Mouse (Mus musculus) heart, postnatal 14 days (tissue): Measurements from ENCODE around the gene Pcyt1a. TPM values are rescaled to one million over a fixed set of nuclear protein-coding genes. Genes with fewer than 3 reads are reported as not detected.
"Not testable (repeated sequence)": the region's sequence is repeated elsewhere in the genome, so short reads cannot be mapped to it uniquely, and the experiment has no call there.

Experiments
- DNase-seq, 2 experiments: peaks; one replicate each; pipeline ENCODE4 v3.0.0; 2021 to 2022
- intact Hi-C: fragments of 180-260 bp; cut with DNase I; formaldehyde crosslinking; loops from one replicate; pipeline ENCODE4 v1.15.1; 2025
- total RNA-seq, 2 experiments: library from RNA; stranded (reverse); gene quantifications; 2 replicates each; pipeline ENCODE4 v1.2.3; 2021

Pcyt1a gene
- total RNA-seq, 2 experiments from 2014 or later, result 106 to 108 TPM

DNA sequence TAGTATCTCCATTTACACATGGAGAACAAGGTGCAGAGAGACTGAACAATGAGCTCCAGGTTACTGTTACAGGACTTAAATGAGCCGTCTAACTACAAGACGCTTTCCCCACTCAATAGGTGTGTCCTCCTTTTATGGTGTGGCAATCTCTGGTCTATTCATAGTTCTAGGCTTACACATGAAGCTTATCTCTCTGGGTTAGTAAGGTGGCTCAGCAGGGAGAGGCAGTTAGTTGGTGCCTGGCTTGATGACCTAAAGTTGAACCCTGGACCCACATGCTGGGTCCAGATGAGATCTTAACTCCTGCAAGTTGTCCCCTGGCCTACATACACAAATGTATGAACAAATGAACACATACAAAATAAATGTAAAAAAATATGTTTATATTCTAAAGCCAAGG, 32.7 kb downstream of the Pcyt1a start:
- no peak for DNase-seq
- intact Hi-C loops, result loop anchor here (10.0 kb wide), 1 partner anchor 189 kb away; the partner anchor contains the start of genes Rnf168 and Smco1

DNA sequence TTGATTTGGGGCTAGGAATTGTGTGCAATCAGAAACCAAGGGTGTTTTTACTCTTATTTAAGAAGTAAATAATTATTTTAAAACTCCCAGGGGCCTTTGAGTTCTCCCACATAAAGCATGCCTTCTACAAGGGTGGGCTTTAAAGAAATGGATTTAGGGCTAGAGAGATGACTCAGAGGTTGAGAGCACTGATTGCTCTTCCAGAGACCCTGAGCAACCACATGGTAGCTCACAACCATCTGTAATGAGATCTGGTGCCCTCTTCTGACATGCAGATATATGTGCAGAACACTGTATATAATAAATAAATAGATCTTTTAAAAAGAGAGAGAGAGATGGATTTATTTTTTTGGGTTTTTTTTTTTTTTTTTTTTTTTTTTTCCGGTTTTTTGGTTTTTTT, 34.2 kb downstream of the Pcyt1a start:
- intact Hi-C loops, result loop anchor here (10.0 kb wide), 1 partner anchor 190 kb away; the partner anchor contains the start of genes Rnf168 and Smco1
- no peak for DNase-seq

DNA sequence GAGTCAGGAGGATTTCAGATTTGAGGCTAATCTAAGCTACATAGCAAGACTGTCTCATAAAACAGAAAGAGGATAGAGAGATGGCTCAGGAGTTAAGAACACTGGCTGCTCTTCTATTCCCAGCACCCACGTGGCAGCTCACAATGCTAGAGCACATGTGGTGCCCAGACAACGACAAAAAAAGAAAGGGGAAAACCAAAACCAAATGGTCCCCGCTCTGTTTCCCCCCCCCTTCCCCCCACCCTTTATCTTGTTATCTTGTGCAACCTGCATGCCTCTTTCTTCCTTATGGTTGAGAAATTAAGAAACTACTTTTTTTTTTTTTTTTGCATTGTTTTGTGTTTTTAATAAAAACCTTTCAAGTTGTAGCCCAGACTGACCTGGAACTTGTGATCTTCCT, 37.8 kb downstream of the Pcyt1a start:
- DNase-seq, result no peak
- intact Hi-C loops, result loop anchor here (10.0 kb wide), 1 partner anchor 194 kb away; the partner anchor contains the start of genes Rnf168 and Smco1

DNA sequence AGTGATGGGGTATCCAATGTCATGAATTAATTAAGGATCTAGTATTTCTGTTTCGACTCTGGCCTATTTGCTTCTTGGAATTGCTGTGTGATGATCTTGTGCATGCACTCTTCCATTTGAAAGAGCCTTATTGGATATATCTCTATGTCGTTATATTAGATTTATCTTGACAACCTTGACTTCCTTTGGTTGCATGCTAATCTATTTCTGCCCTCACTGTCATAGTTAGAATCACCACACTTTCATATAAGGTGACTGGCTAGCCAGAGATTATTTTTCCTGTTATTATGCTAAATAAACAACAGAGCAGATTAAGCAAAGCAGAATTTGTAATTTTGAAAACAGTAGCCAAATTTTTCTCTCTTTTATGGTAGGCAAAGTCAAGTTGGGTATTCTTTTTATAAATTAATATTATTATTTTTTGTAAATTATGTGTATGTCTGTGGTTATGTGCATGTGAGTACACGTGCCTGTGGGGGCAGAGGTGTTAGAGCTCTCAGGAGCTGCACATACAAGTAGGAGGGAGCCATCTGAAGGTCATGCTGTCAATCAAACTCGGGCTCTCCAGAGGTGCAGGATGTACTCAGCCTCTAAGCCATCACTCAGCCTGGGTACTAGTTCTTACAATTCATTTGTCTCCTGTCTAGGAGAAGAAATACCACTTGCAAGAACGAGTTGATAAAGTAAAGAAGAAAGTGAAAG, 38.8 kb downstream of the Pcyt1a start:
- no peak for DNase-seq
- intact Hi-C loops, result loop anchor here (10.0 kb wide), 1 partner anchor 195 kb away; the partner anchor contains the start of genes Rnf168 and Smco1

DNA sequence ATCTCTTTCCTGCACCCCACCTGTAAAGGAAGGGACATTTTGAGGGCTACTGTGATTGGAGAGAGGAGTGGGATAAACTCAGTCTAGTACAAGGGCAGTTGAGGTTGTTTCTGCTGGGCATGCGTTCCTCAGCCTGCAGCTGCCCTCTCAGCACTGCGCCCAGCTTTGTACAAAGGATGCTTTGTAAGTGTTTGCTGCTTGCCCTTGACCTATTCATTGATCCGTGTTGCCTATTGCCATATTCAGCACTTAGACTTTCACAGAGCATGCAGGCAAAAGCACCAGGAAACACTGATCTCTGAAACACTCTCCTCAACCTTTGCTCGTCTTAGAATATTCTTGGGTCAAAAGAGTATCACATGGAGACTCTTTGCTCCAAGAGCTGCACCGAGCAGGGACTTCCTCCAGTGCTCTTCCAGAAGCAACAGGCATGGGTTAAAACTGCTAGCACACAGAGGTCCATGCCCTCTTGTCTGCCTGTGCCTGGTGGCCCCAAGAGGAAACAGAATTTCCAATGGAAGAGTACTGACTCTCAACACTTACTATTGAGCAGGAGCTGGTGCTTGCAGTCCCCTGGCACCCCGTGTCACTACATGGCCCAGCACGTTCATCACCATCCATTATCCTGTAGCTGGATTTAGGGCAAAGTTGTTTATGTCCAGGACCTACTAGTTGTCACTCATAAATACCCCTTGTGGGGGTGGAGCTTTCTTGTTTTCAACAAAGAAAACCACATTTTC, 41.7 kb downstream of the Pcyt1a start:
- no peak for DNase-seq
- intact Hi-C loops, result no loop called here

DNA sequence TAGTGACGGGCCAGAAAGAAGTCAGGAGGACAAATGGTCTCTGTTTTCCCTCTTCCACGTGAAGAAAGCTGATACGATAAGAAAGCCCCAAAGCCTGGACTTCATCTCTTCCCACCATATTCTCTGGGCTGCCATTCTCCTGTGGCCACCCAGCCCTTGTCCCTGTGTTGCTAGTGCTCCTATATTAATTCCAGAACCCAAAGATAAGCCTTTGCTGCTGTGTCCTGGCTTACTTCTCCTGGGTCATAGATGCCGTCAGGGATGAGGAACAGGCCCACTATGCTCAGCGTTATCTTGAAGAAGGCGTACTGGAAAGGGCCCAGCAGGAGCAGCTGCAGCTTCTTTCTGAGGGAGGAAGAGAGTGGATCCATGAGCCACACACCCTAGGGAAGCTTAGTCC, 46.6 kb downstream of the Pcyt1a start:
- intact Hi-C loops, result no loop called here
- peak in 1 of 2 experiments; percentile 31 for DNase-seq

DNA sequence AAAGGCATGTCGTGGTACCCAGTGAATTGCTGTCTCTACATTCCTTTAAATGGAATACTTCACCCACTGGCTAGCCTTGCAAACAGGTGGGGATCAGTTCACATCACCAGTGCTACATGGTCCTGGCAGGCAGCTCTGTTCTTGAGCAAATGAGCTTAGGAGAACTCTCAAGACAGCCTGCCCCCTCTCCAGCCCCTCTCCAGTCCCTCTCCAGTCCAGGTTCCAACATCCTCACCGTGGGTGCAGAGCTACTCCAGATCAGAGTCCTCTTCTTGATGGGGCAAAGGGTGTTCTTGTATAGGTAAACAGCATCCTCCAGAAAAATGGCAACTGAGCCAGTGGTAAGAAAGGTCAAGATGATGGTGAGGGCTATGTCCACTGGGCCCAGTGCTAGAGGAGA, 48.7 kb downstream of the Pcyt1a start:
- DNase-seq, result no peak
- intact Hi-C loops, result no loop called here

DNA sequence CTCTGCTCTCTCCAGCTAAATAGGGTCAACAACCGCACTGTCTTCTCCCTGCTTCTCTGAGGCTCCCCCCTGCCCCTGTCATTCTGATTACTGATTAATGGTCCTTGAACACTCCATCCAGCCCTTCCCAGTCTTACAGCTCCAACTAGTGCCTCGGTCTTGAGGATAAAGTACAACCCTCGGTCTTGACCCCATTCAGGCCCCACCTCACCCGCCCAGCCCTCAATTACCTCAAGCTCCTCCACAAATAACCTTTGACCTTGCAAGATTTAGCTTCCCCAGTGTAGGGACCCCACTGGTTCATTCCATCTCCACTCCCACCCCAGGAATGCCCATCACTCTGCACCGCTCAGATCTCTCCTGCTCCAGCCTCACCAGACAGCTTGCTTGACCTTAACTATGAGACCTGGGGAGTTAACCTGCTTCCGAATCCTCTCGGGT, 53.7 kb downstream of the Pcyt1a start:
- intact Hi-C loops, result no loop called here
- no peak for DNase-seq

DNA sequence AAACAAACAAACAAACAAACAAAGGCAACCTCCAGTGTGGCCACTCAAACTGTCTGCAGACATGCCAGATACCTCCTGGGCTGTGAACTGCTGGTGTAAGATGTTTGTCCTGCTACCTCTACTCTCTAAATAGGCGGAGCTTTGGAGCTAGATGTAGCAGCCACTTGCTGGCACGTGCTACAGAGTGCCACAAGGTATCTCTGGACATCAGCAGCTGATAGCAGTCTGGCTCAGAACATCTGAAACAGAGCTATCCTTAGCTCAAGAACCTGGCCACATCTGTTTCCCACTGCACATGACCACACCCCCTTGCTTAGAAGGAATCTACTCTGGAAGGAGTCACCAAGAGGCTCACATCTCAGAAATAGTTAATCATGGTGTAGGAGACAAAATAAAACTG, 54.5 kb downstream of the Pcyt1a start:
- intact Hi-C loops, result no loop called here

DNA sequence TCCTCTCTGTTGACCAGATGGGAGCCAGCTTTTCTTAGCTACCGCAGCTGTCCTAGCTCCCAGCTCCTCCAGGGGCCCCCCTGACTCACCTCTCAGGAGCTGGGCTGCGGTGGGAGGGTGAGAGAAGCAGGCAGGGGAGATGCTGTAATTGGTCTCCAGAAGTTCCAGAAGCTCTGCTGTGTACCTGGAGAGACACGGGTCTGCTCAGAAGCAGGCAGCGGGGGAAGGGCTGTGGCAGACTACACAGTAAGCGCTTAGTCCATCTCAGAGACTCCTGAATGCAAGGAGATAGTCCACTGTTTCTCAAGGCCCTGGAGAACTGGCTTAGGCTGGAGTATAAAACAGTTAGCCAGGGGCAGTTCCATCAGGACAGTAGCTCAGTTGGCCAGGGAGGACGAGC, 55.3 kb downstream of the Pcyt1a start:
- DNase-seq, result no peak
- intact Hi-C loops, result no loop called here

More for the DNA sequence above, 54.5 kb downstream of the Pcyt1a start:
- no peak for DNase-seq

DNA sequence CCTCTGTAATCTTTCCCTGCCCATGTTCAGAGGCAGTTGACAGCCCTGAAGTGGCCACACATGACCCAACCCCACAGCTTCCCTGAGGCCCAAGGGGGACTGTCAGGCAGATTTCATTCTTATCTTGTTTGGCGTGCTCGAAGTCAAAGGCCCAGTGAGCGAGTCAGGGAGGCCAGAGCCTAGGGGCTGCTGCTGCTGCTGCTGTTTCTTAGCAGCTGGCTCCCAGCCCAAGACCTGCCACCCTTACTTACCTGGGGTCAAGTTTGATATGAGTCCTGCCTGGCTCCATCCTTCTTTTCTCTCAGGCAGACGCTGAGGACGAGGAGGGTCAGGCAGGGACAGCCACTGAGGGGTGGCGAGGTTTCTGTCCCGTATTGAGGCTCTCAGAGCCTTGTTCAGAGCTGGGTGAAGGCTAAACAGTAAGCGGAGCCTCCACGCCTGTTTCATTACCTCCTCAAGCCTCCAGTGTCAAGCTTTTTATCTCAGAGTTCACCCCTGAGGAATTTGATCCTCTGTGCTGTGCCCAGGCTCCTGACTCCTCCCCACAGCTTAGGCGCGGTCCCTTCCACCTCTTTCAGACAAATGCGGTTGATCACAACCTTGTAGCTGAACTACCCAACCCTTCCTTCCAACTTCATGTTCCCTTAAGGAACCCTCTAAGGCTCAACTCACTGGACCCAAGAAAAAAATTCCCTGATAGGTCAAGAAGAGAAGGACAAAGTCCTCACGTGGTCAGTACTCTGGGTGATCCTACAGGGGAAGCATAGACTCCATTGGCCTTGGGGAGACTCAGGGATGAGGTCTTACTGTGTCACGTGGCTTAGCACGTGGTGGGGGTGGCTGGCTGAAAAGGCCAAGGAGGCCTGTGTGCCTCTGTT, 56.8 kb downstream of the Pcyt1a start, which contains the start of gene Slc51a:
Gene Slc51a, minus strand, starts transcription at position 646 of the 878 bp plus-strand sequence.
- intact Hi-C loops, result no loop called here
- peak in 1 of 2 experiments; percentile 22 for DNase-seq

DNA sequence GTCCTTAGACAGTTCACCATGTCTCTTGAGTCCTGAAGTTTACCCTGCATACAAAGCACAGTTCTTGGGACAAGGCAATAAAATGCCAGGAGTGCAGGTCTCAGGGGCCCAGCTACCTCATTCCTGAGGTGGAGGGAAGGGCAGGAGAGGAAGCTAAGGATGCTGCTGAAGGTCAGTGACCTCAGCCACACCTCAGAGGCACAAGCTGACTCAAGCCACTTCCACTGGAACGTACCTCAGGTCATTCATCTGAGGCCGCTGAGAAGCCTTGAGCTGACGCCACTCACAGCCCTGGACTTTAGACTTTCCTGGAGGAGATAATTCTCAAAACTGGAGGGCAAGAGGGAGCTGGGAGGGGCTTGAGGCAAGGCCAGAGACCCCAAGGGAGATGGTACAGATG, 58.2 kb downstream of the Pcyt1a start:
- intact Hi-C loops, result no loop called here
- DNase-seq, result no peak

DNA sequence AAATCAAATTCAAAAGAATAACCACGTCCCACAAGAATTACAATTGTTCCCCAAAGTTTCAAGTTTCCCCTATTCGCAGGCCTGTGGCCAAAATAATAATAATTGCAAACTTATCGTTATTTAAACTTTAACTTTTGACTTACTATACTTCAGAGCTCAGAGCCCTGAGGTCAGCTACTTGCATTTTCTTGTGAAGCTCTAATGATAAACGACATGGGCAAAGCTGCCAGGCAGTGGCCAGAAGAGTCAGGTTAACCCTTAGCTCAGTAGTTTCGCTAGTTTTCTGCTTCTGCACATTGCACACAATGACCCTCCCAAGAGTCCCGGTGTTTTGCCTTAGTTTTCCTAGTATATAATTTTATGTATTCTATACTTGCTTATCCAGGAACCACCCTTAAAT, 63.6 kb downstream of the Pcyt1a start:
- DNase-seq, intact Hi-C loops: not testable (repeated sequence)

DNA sequence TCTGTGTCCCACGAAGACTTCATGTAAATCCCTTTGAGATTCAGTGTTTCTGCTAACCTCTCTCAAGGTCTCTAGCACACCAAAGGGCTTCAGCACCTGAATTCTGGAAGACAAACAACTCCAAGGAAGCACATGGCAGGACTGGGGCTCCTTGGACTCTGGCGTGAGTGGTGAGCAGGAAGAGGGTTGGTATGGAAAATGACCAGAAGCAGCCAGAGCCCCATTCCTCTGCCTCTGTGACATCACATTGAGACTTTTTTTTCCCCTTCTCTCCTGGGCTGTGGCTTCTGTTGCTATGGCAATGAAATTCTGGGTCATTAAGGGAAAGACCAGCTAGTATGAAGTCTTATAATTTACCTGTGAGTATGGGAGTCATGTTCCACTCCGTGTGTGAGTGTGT, 65.2 kb downstream of the Pcyt1a start, which contains the start of gene Zdhhc19:
Gene Zdhhc19, plus strand, starts transcription at position 301 of the 400 bp plus-strand sequence.
- intact Hi-C loops, result no loop called here
- DNase-seq, result no peak

DNA sequence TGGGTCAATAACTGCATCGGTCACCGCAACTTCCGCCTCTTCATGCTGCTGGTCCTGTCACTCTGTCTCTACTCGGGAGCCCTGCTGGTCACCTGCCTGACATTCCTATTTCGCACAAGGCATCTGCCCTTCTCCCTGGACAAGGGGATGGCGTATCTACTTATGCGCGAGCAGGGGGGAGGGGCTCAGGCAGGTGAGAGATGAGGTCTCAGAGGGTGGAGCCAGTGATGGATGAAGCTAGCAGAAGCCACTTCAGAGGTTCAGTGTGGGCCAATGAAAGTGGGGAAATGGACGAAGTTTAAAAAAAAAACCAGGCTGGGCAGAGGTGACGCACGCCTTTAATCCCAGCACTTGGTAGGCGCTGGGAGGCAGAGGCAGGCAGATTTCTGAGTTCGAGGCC, 68.3 kb downstream of the Pcyt1a start:
- no peak for DNase-seq
- intact Hi-C loops, result loop anchor here (2.0 kb wide), 1 partner anchor 384 kb away; no protein-coding TSS in a partner anchor

DNA sequence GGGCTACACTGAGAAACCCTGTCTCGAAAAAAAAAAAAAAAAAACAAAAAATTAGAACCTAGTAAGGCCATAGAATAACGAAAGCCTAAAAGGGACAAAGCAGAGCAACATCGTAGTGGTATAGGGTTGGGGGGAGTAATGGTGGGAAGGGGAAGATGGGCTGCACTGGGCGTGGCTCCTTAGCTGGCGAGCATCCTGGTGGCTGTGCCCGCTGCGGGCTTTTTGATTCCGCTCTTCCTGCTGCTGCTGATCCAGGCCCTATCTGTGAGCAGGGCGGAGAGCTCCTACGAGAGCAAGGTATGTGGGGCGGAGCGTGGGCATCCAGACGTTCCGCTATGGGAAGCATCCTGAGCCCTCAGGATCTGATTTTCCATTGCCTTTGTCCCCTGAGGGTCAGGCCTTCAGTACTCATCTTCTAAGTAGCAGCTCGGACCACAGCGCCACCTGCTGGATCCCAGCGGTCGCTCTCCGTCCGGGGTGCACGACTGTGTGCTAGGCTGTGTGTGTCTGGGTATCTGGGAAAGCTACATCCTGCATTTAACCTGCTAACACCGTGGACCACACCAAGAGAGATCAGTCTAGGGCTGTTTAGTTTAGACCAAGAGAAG, 68.8 kb downstream of the Pcyt1a start:
- intact Hi-C loops, result loop anchor here (2.0 kb wide), 1 partner anchor 385 kb away; no protein-coding TSS in a partner anchor
- DNase-seq, result peak; percentile 86 to 92

DNA sequence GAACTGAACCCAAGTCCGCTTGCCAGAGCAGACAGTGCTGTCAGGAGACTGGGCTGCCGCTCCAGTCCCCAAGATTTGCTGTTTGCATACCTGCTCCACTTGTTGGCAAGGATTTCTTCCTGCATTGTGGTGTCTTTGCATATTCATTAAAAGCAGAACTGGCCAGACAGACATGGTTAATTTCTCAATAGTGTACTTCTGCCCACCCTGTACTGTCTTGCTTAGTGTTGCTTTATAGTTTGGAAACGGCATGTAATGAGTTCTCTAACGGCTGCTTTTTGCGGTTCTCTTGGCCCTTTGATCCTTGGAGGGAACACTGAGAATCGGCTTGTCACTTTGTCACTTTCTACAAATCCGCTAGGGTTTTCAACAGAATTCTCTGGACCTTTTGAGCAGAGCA, 70.7 kb downstream of the Pcyt1a start:
- intact Hi-C loops, result no loop called here
- no peak for DNase-seq

DNA sequence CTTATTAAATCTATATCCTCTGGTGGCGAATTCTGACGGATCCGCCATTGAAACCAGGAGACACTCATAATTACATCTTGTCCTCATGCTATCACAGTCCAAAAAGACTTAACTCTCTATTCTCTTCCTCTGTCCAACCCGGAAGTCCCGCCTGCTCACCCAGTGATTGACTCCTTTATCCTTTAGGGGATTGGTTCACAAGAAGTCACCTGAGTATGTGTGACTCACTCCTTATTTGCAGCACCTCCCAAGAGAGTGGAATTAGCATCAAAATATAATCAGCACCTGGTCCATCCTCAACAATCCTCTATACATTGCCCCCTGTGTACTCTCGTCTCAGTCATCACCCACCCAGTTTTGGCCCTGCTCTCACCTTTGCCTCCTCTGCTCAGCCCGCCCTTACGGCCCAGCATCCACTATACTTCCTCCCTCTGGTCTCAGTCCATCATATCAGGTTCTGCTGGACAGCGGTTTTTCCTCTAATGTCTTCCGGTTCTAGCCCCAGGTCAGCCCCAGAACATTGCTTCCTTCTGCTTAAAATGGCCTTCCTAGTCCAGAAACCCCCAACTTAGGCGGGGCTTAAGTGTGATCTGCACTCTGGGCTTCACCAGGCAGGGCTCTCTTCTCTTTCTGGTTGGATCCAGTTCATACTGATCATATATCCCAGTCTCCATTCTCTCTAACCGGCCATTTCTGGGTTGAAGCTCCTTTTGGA, 72.1 kb downstream of the Pcyt1a start:
- intact Hi-C loops, result no loop called here
- no peak for DNase-seq

DNA sequence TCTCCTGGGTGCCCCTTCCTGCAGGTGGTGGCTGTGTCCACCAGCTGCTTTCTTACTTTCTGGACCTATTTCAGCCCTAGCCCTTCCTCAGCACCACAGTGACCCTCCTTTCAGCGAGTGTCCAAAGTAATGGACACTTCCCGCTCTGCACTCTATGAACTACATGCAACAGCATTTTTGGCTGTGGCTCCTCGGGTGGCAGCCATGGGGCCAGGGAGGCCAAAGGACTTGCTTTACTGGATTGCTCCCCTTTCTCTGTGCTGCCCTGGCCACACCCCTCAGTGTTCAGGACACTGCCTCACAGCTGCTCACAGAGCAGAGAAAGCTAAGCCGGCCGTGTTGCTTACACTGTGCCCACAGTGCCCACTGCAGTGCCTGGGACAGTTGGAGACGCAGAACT, 72.9 kb downstream of the Pcyt1a start:
- no peak for DNase-seq

More for the DNA sequence above, 72.9 kb downstream of the Pcyt1a start:
- intact Hi-C loops, result no loop called here
